Mouse (Mus musculus) cerebellum, adult 18-20 months (tissue): ENCODE data around the gene Ttll11.

Source experiments
- DNase-seq, 2 experiments: peaks; one replicate each; pipeline ENCODE4 v3.0.0; 2021

Gene Ttll11

GRCm38 (mm10) chr2:35849632-35850230, 130.0 kb downstream of the Ttll11 start:
- DNase-seq, result no peak

- DNase-seq, result no peak
Measured at GRCm38 (mm10) chr2:35845611-35846504, 133.9 kb downstream of the Ttll11 start.

- DNase-seq, result no peak
Measured at GRCm38 (mm10) chr2:35843896-35844690, 135.6 kb downstream of the Ttll11 start.

GRCm38 (mm10) chr2:35842780-35843474, 136.8 kb downstream of the Ttll11 start:
- no peak for DNase-seq

- no peak for DNase-seq
Measured at GRCm38 (mm10) chr2:35841841-35842420, 137.8 kb downstream of the Ttll11 start.

DNA sequence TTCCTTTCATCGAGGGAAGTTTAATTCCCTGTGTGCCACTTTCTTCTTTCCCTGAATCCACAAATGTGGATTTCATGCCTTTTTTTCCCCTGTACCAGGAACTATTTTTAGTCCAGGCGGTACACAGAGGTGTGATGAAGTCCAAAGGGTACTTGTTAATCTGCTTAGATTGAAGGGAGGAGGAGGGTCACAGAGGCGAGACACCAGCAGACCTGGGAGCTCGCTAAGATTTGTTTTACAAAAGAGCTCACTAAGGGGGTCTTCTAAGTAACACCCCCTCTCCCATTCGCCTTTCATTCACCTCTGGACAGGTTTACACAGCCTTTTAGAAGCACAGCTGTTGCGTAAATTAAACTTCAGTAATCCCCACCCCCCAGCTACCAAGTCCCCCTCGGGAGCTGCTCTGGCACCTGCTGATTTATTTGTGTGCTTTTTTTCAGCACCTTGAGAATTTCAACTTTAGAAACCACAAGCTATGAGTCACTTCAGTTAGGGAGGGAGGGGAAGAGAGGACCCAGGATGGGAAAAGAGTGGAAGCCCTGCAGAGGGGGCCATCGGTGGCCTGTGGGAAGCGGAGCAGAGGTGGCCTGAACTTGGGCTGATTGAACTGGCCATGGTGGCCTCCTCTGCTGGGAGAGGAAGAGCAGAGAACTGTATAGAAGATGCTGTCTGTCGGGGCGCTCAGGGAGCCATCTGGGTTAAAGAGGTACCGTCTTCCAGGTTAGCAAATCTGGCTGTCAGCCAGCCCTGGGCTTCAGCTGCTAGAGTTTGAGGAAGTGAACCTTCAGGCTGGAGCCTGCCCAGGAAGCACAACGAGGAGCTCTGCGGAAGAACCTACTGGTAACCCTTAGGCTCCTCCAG, 138.5 kb downstream of the Ttll11 start:
- DNase-seq, result peak; percentile 60

DNA sequence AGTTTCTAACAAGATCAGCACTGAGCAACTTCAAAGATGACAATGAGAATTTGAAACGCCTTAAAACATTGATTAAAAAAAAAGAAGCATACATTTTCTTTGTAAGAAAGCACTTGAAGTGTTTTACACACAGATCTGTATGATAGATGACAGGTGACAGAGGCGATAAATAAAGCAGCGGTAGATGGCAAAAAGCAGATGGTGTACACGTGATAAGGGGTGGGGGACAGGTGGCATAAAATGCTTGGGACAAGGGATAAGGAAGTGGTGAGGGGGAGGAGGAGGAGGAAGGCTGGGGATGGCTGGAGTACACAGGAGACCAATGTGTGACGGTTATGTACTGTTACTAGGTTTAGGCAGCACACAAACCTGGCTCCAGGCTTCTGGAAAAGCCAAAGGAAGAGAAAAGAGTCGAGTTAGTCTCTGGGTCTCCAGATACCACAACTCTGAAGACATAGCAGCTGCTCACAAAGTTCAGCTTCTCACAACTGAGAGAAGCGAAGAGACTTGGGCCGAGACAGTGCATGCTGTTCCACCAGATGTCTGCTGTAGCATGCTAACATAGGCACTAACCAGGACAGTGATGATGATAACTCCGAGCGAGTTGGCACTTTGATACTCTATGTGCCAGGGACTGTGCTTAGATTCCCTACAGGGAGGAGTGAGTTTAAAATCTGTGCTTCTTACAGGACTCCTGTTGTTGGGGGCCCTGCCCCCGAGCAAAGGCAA, 140.8 kb downstream of the Ttll11 start:
- DNase-seq, result no peak

- DNase-seq, result no peak
Measured at GRCm38 (mm10) chr2:35834198-35834913, 145.4 kb downstream of the Ttll11 start.

DNA sequence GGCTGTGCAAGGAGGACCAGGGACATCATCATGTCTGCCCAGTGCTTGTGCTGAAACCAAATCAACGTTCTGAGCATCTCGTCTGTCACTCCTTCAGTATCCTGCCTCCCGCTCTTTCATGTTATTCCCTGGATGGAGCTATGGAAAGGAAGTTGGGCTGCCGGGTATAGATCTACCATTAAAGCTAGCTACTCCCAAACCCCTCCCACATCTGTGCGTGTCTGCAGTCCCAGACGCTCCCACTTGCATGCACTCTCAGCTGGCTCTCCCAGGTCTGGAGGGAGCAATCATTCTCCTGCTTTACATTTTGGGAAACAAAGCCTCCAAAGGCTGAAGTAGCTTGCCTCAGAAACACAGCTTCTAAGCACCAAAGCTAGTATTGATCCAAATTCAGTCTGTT, 146.2 kb downstream of the Ttll11 start:
- DNase-seq, result no peak

GRCm38 (mm10) chr2:35832742-35833425, 146.8 kb downstream of the Ttll11 start:
- no peak for DNase-seq

DNA sequence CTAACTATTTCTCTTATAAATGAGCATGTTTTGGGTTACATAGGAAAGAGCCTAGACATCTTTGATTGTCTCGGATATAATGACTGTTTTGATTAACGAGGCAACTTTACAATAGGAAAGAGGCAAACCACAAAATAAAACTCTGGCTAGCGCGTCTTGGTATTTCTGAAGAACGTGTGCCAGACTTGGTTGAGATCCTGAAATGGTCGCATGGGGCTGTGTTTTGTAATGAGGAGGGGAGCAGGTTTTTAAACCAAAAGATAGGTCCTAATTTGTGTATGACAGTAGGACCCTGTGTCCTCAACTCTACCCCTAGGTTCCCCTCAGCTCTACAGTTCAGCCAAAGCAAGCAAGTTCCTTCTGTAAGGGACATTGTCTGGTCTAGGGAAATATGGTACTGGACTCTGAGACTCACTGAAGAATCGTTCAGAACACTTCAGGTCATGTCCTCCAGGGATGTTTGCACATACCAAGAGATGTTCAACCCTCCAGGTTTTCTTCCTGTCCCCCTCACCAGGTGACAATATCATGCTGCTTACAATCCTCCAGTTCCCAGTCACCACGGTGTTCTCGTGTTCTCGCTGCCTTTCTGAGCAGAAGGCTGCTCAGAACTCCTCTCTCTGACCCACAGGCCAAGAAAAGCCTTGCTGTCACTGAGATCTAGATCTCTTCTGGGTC, 147.7 kb downstream of the Ttll11 start:
- no peak for DNase-seq

GRCm38 (mm10) chr2:35830966-35831903, 148.5 kb downstream of the Ttll11 start:
- no peak for DNase-seq

DNA sequence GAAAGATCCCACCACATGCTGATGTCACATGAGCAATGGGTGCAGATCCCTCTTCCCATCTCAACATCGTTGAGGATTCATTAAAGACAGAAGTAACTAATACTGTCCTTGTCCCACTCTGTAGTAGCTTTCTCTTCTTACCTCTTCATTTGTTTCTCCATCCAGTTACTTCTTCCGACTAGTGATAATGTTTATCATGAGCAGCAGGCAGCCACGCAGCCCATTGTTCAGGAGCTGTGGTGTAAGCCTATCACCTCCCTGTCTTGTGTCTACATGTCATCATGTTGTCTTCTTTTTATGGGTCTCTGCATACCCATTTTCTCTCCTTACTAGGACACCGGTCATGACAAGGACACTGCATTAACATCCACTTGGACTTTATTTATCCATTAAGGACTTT, 150.6 kb downstream of the Ttll11 start:
- DNase-seq, result no peak

DNA sequence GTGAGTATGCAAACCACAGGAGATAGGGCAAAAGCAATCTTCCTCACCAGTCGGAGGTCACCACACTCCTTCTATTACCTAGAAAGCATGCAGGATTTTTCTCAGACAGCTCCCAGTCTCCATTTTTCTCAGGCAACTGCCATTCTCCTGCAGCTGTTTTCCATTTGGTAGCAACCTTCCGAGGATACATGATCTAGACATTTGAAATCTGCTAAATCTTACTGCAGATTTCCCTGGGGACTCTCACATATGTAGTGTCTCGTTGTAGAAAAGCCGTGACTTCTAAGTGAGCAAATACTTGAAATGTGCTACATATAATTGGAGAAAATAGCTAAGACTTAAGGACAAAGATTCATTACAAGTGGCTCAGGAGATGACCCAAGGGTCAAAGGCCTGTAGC, 151.8 kb downstream of the Ttll11 start:
- DNase-seq, result no peak

DNA sequence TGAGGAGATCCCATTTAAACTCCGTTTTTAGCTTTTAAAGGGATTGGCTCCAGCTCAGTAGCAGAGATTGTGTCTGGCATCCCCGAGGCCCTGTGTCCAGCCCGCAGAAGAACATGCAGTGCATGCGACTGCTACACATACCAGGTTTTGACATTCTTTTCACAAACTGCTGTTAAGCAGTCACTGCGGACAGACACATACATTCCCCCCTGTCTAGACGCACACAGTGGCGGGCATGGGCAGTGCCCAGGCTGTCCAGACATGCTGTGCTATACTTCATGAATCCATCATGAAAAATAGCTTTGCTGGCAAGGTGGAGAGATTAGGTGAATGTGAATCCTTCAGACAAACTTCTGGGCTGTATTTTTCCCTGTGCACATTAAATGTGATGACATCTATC, 154.6 kb downstream of the Ttll11 start:
- DNase-seq, result no peak

DNA sequence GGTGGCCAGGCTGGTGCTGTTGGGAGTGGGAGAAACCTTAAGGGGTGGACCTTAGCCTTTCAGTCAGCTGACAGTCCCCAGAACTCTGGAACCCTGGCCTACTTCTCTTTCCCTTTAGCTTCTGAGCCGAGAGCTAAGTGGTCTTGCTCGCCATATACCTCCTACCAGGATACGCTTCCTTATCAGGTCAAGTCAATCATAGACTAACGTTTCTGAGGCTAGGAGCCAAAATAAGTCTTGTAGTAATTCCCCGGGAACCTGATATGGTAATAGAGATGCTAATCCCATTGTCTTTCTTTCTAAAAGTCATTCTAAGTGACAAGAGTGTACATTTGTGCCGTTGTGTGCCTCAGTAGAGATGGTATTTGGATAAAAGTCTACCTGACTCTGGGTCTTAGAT, 156.1 kb downstream of the Ttll11 start:
- DNase-seq, result no peak

DNA sequence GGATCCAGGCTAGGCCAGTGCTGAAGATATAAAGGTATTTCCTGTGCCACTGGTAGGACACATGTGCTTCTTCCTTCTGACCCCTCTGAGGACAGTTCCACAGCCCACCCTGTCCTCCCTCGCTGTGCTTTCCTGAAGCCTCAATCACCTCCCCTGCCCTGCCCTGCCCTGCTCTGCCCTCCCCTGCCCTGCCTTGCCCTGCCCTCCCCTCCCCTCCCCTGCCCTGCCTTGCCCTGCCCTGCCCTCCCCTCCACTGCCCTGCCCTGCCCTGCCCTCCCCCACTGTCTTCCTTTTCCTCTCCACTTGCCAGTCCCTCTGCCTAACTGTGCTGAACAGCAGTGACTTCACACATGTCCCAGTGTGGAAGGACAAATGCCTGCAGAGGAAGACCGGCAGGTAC, 160.8 kb downstream of the Ttll11 start:
- no peak for DNase-seq
